Mouse (Mus musculus) cerebellum, adult 2 months (tissue): ENCODE measurements around the gene Gm28042.

Experiments used
- CTCF ChIP-seq: fragments of 200-500 bp; IDR thresholded peaks from 2 replicates; pipeline ENCODE4 v1.5.1; 2011; ENCODE audit warnings: low read depth, mild to moderate bottlenecking, control low read depth, low read length, moderate library complexity, borderline replicate concordance; ENCODE audit not compliant: insufficient read depth
- POLR2A ChIP-seq: fragments of 200-500 bp; IDR thresholded peaks from 2 replicates; pipeline ENCODE4 v1.6.1; 2011; ENCODE audit warnings: low read length, control low read depth, borderline replicate concordance; ENCODE audit not compliant: insufficient read depth

DNA sequence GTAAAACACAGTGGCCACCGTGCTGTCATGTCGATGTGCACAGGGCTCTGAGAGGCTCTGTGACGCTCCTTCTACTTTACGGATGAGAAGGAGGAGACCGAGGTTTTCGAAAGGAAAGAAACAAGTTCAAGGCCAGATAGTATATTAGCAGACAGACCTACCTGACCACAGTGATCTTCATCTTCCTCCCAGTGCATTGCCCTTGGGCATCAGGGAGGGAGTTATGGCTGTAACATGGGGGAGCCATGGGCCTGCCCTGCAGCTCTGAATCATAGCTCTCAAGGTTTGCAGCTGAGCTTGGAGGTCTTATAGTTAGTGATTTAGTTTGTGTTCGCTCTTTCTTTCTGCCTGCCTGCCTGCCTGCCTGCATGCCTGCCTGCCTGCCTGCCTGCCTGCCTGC is 20.6 kb upstream of the Gm28042 start:
- TF ChIP-seq CTCF (no peak), POLR2A (no peak)
